ENCODE assay signal across 10 mouse cellular contexts in genomic region chr10:14179424-14180339, GRCm38 (mm10).
A peak's percentile ranks its signal among the peaks of the same experiment; 100 is the strongest.
DNase-seq lines count a peak whose midpoint lies in the region; TF ChIP-seq lines count a peak whose summit lies in the region.
"Had no signal": no experiment of that assay in that cellular context is flagged by ENCODE, and none has a peak within 500 bp of the region (broad histone marks: within the 10 kb centered on the region; RNA-seq: fewer than 3 reads in every experiment).

No protein-coding gene starts in this region.

- no peaks in the 10 kb centered on the region for H3K27me3 ChIP-seq in testis, adult 2 months (ENCODE audit: control insufficient read depth, insufficient read depth, low read length)
- H3K27me3 ChIP-seq: lung, embryonic 15.5 days had no signal

- H3K27ac ChIP-seq in testis, adult 2 months (ENCODE audit: control insufficient read depth, insufficient read depth, low read depth, low read length), result peak overlapping the region; percentile 53; the same call in 1 of the 2 replicates
- H3K27ac ChIP-seq: lung, embryonic 15.5 days had no signal

- no peak for TF ChIP-seq POLR2A in testis, adult 2 months (IDR thresholded peaks at IDR 0.05; ENCODE audit: control insufficient read depth, low read depth, low read length)

- H3K4me3 ChIP-seq in testis, adult 2 months (ENCODE audit: control insufficient read depth, low read depth, low read length), result no peak overlapping the region
- H3K4me3 ChIP-seq: lung, embryonic 15.5 days had no signal

- no peaks in the 10 kb centered on the region for H3K36me3 ChIP-seq in testis, adult 2 months (ENCODE audit: control insufficient read depth, insufficient read depth, low read length)
- H3K36me3 ChIP-seq: G1E; lung, embryonic 15.5 days had no signal

- no peak for DNase-seq in testis, postnatal 14 days (ENCODE audit: low spot score)
- peak; percentile 66 to 74 for DNase-seq in frontal cortex, adult 2 months (ENCODE audit: extremely low spot score in 1 of 2, low spot score in 1 of 2)
- peak; percentile 47 to 81 for DNase-seq in left cerebral cortex, adult 8-10 months (ENCODE audit: low spot score in 2 of 2)
- peak; percentile 90 for DNase-seq in telencephalon, adult 2 months (ENCODE audit: low read depth, low spot score)
- DNase-seq in adrenal gland, postnatal 14 days, result no peak
- no peak for DNase-seq in kidney, adult 8-10 months
- DNase-seq in adrenal gland, postnatal 36 days, result no peak

- peaks cover 6% of the 10 kb centered on the region for H3K4me1 ChIP-seq in testis, adult 2 months (ENCODE audit: control insufficient read depth, insufficient read depth, low read length)
- H3K4me1 ChIP-seq: lung, embryonic 15.5 days had no signal

- no peak for TF ChIP-seq CTCF in testis, adult 2 months (IDR thresholded peaks at IDR 0.05; ENCODE audit: control insufficient read depth, insufficient read depth, insufficient replicate concordance, low read depth, low read length)

Comparison
In these comparisons a context has a peak if more than half of its experiments do, and no peak if none do; other contexts are left out.
1. DNase-seq: peak in frontal cortex, adult 2 months (2 of 2), left cerebral cortex, adult 8-10 months (2 of 2) and telencephalon, adult 2 months (single experiment); none in testis, postnatal 14 days (single experiment), adrenal gland, postnatal 14 days (single experiment), kidney, adult 8-10 months (0 of 2) and adrenal gland, postnatal 36 days (0 of 2).